Mouse (Mus musculus): ENCODE results near the gene Zfp655. TPM values are rescaled to one million over a fixed set of nuclear protein-coding genes. Genes with fewer than 3 reads are reported as not detected.
"Not testable (repeated sequence)": the region's sequence is repeated elsewhere in the genome, so short reads cannot be mapped to it uniquely, and the experiment has no call there.

Zfp655 gene
- total RNA-seq, 2 experiments from 2014 or later, result 13.7 to 16.9 TPM

GRCm38 (mm10) chr5:145222840-145223239 lies 8.7 kb upstream of the Zfp655 start:
- DNase-seq, result no peak

- no peak for DNase-seq
These were observed 8.1 kb upstream of the Zfp655 start for GRCm38 (mm10) chr5:145223395-145223794.

GRCm38 (mm10) chr5:145226453-145226852 lies 5.1 kb upstream of the Zfp655 start:
- DNase-seq, result no peak

GRCm38 (mm10) chr5:145229283-145229682 lies 2.2 kb upstream of the Zfp655 start:
- DNase-seq, result not testable (repeated sequence)

GRCm38 (mm10) chr5:145230641-145231040 lies 874 bp upstream of the Zfp655 start:
- no peak for DNase-seq

- no peak for DNase-seq
These were observed 437 bp downstream of the Zfp655 start for GRCm38 (mm10) chr5:145231893-145232411.

- no peak for DNase-seq
These were observed 3.1 kb downstream of the Zfp655 start for GRCm38 (mm10) chr5:145234636-145235035.

- DNase-seq, result no peak
These were observed 18.0 kb downstream of the Zfp655 start for GRCm38 (mm10) chr5:145249520-145249919.

GRCm38 (mm10) chr5:145273568-145273967 lies 42.1 kb downstream of the Zfp655 start:
- not testable (repeated sequence) for DNase-seq

- DNase-seq, result no peak
These were observed 48.4 kb downstream of the Zfp655 start for GRCm38 (mm10) chr5:145279948-145280347.

- DNase-seq, result peak; percentile 86
These were observed 49.0 kb downstream of the Zfp655 start, which contains the start of gene Zscan25 for GRCm38 (mm10) chr5:145280371-145281143. Gene Zscan25 (plus strand): TSS chr5:145280500.

- no peak for DNase-seq
These were observed 56.9 kb downstream of the Zfp655 start for GRCm38 (mm10) chr5:145288382-145288781.

GRCm38 (mm10) chr5:145290697-145291096 lies 59.2 kb downstream of the Zfp655 start:
- no peak for DNase-seq

GRCm38 (mm10) chr5:145292398-145292797 lies 60.9 kb downstream of the Zfp655 start:
- DNase-seq, result no peak

Other genes with a start within 250 kb of the Zfp655 start
- not detected for gene Gm4871, start 199.0 kb upstream of the Zfp655 start, total RNA-seq (2021)
- gene 1700018F24Rik, start 188.7 kb upstream of the Zfp655 start, total RNA-seq (2021), result not detected
- gene Arpc1a, start 147.9 kb upstream of the Zfp655 start, total RNA-seq (2021), result 10 to 100 TPM; 42.7 to 43.7 TPM
- gene Kpna7, start 147.7 kb upstream of the Zfp655 start, total RNA-seq (2021), result not detected
- 10 to 100 TPM; 78.4 to 98.3 TPM for gene Arpc1b, start 117.5 kb upstream of the Zfp655 start, total RNA-seq (2021)
- gene Pdap1, start 91.5 kb upstream of the Zfp655 start, total RNA-seq (2021), result 10 to 100 TPM; 70.6 to 74.2 TPM
- gene Bud31, start 91.4 kb upstream of the Zfp655 start, total RNA-seq (2021), result 10 to 100 TPM; 66.9 to 70.9 TPM
- 10 to 100 TPM in 1 of 2 experiments, 1 to 10 TPM in 1; 9.9 to 11.0 TPM for gene Ptcd1, start 64.6 kb upstream of the Zfp655 start, total RNA-seq (2021)
- 10 to 100 TPM; 11.6 to 13.8 TPM for gene Cpsf4, start 64.5 kb upstream of the Zfp655 start, total RNA-seq (2021)
- 100 to 1,000 TPM; 566 to 668 TPM for gene Atp5j2, start 39.7 kb upstream of the Zfp655 start, total RNA-seq (2021)
- 1 to 10 TPM; 6.1 to 6.6 TPM for gene Zkscan14, start 29.8 kb upstream of the Zfp655 start, total RNA-seq (2021)
- gene Zkscan5, start 27.2 kb upstream of the Zfp655 start, total RNA-seq (2021), result 1 to 10 TPM; 7.7 to 9.9 TPM
- gene Zscan25, start 48.8 kb downstream of the Zfp655 start, total RNA-seq (2021), result 10 to 100 TPM; 10.9 to 12.0 TPM
- not detected for gene Cyp3a57, start 113.6 kb downstream of the Zfp655 start, total RNA-seq (2021)
- not detected for gene Cyp3a16, start 238.0 kb downstream of the Zfp655 start, total RNA-seq (2021)